Mouse (Mus musculus): ENCODE measurements around the gene Kdf1. TPM values are rescaled to one million over a fixed set of nuclear protein-coding genes. Genes with fewer than 3 reads are reported as not detected.

Gene Kdf1
- polyA plus RNA-seq, 1 experiment from 2014 or later: 0.57 TPM

DNA sequence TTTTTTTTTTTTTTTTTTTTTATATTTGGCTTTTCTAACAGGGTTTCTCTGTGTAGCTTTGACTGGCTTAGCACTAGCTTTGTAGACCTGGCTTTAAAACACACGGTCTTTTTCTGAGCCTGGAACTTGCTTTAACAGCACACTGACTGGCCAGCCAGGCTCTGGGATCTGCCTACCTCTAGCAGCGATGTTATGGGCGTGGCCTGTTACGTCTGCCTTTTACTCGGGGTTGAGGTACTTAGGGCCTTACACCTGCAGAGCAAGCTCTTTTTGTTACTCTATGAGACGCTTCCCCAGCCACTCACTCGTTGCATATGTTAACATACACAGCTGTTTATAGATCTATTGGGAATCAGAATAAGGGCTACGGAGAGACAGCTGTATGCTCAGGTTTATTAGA, 48.5 kb downstream of the Kdf1 start:
- Histone ChIP-seq H3K27me3 (no peaks in the 10 kb centered on the region), H3K4me1 (no peaks in the 10 kb centered on the region), H3K9me3 (peaks cover 7% of the 10 kb centered on the region; the same call in 1 of the 2 replicates), H3K4me2 (replicated peaks) (no peak overlapping the region), H3K27ac (replicated peaks) (no peak overlapping the region), H3K4me3 (no peak overlapping the region), H3K9ac (replicated peaks) (no peak overlapping the region), H3K36me3 (no peaks in the 10 kb centered on the region)
- no peak for ATAC-seq (ENCODE audit: low FRiP score, low read depth)
- 36% methylated on average over 8 of the region's 8 CpGs for WGBS

DNA sequence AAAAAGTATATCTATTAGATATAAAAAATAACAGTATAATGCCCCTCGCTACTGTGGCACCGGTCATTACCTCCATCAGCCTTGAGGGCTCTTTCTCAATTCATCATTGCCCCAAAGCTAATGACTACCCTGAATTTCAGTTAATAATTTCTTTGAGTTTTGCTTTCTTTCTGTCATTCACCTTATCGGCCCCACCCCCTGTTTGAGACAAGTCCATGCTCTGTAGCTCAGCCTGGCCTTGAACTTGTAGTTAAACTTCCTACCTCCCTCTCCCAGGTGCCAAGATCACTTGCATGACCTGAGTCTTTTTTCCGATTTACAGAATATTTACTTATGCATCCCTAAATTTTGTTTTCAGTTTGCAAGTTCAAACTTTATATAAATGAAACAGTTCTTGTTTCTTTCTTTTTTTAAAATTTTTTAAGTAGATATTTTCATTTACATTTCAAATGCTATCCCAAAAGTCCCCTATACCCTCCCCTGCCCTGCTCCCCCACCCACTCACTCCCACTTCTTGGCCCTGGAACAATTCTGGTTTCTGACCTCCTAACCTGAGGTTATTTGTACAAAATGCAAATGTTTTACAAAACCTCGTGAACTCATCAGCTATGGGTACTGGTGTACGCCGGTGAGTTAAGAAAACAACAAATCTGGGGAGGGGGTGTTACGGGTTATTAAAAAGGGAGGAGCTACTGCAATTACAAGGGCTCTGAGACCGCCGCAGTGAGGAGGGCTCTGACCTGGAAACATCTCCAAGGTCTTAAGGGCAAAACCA, 50.7 kb downstream of the Kdf1 start:
- 85% methylated on average over 10 of the region's 10 CpGs for WGBS
- H3K27ac ChIP-seq (replicated peaks): no peak overlapping the region
- H3K9me3 ChIP-seq: peaks cover under 1% of the 10 kb centered on the region; the same call in 1 of the 2 replicates
- H3K9ac ChIP-seq (replicated peaks): no peak overlapping the region
- H3K4me2 ChIP-seq (replicated peaks): no peak overlapping the region
- no peaks in the 10 kb centered on the region for H3K36me3 ChIP-seq
- peaks cover 3% of the 10 kb centered on the region; the same call in 1 of the 2 replicates for H3K4me1 ChIP-seq
- no peak for ATAC-seq (ENCODE audit: low FRiP score, low read depth)
- H3K4me3 ChIP-seq: no peak overlapping the region
- H3K27me3 ChIP-seq: no peaks in the 10 kb centered on the region

DNA sequence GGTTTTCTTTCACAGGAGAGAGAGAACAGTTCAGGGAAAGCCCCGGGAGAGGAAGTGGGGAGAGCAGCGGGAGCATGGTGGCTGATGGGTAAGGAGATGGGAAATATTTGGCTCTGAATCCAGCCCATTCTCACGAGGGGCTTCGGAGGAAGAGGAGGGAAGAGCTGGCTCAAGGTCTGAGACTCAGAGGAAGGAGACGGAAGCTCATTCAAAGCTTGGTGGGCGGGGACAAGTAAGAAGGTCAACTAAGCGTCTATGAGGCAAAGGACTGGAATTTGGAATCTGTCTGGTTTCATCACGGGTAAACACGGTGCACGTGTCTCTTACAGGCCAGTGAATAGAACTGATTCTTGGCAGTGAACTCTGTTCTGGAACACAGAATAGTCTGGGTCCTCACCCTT, 51.3 kb downstream of the Kdf1 start:
- WGBS: 66% methylated on average over 10 of the region's 10 CpGs
- Histone ChIP-seq H3K9ac (replicated peaks) (no peak overlapping the region), H3K4me1 (peaks cover 4% of the 10 kb centered on the region; the same call in 1 of the 2 replicates), H3K9me3 (no peaks in the 10 kb centered on the region), H3K4me2 (replicated peaks) (no peak overlapping the region), H3K27me3 (no peaks in the 10 kb centered on the region), H3K4me3 (no peak overlapping the region), H3K27ac (replicated peaks) (no peak overlapping the region), H3K36me3 (no peaks in the 10 kb centered on the region)
- no peak for ATAC-seq (ENCODE audit: low FRiP score, low read depth)

DNA sequence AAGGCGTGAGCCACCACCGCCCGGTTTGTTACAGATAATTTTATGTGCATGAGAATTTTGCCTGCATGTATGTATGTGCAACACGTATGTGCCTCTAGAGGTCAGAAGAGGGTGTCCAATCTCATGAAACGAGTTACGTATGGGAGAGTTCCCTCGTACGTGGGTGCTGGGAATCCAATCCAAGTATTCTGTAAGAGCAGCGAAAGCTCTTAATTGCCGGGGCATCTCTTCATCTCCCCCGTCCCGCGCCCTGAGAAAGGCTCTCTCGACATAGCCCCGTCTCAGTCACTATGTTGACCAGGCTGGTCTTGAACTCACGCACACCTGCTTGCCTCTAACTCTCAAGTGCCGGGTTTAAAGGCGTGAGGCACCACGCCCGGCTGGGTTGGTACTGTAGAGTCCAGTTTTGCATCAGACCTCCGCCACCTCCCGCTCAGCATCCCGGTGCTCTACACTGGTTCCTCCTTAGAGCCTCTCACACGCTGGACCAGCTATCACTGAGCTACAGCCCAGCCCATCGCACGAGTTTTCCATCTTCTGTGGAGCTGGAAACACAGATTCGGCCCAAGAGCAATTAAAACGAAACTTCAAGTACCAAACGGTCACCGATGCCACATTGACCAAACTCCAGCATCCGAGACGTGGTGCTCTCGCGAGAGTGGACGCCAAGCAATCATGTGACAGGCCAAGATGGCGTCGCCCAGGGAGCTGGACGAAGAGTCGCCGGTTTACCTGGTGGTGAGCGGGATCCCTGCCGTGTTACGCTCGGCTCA, 55.5 kb downstream of the Kdf1 start, which contains the start of gene Gpatch3:
Gpatch3 (plus strand) TSS at position 676 of the 773 bp plus-strand sequence.
- no peaks in the 10 kb centered on the region for H3K9me3 ChIP-seq
- H3K4me2 ChIP-seq (replicated peaks): peak within 1 kb of the TSS; percentile 92
- peak within 1 kb of the TSS; percentile 89 for H3K9ac ChIP-seq (replicated peaks)
- H3K4me3 ChIP-seq: peak within 1 kb of the TSS; percentile 97
- peaks cover 12% of the 10 kb centered on the region for H3K4me1 ChIP-seq
- WGBS: 7% methylated on average over 44 of the region's 44 CpGs
- peak; percentile 92 for ATAC-seq (ENCODE audit: low FRiP score, low read depth)
- H3K36me3 ChIP-seq: peaks cover 14% of the 10 kb centered on the region; the same call in 1 of the 2 replicates
- H3K27me3 ChIP-seq: no peaks in the 10 kb centered on the region
- peak within 1 kb of the TSS; percentile 90 for H3K27ac ChIP-seq (replicated peaks)

DNA sequence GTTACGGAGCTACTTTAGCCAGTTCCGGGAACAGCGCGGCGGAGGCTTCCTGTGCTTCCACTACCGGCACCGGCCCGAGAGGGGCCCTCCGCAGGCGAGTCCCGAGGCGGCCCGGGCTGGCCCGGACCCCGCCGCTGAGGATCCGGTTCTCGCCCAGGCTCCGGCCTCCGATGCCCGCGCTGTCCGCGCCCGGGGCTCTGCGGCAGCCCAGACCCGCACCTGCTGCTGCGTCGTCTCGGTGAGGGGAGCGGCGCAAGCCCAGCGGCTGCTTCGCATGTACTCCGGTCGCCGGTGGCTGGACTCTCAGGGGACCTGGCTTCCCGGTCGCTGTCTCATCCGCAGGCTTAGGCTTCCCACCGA, 56.1 kb downstream of the Kdf1 start:
- Histone ChIP-seq H3K27ac (replicated peaks) (peak overlapping the region; percentile 90), H3K4me2 (replicated peaks) (peak overlapping the region; percentile 92), H3K27me3 (no peaks in the 10 kb centered on the region), H3K9ac (replicated peaks) (peak overlapping the region; percentile 89), H3K9me3 (no peaks in the 10 kb centered on the region), H3K36me3 (peaks cover 17% of the 10 kb centered on the region; the same call in 1 of the 2 replicates), H3K4me1 (peaks cover 12% of the 10 kb centered on the region), H3K4me3 (peak overlapping the region; percentile 97)
- WGBS: under 1% methylated on average over 41 of the region's 41 CpGs
- peak; percentile 30; the same call in 1 of the 2 replicates for ATAC-seq (ENCODE audit: low FRiP score, low read depth)

DNA sequence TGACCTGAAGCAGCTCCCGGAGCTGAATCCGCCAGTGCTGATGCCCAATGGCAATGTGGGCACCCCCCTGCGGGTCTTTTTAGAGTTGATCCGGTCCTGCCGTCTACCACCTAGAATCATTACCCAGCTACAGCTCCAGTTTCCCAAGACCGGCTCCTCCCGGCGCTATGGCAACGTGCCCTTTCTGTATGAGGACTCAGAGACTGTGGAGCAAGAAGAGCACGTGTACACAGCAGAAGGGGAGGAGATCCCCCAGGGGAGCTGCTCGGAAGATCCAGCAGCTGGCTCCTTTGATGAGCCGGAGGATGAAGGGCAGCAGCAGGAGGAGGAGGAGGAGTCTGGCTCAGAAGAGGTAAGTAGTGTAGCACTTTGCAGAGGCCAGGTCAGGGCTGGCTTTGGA, 59.2 kb downstream of the Kdf1 start:
- H3K36me3 ChIP-seq: peaks cover 42% of the 10 kb centered on the region
- H3K27ac ChIP-seq (replicated peaks): no peak overlapping the region
- peaks cover 12% of the 10 kb centered on the region for H3K4me1 ChIP-seq
- H3K9me3 ChIP-seq: no peaks in the 10 kb centered on the region
- H3K4me2 ChIP-seq (replicated peaks): no peak overlapping the region
- no peak for ATAC-seq (ENCODE audit: low FRiP score, low read depth)
- WGBS: 66% methylated on average over 12 of the region's 12 CpGs
- no peak overlapping the region for H3K4me3 ChIP-seq
- H3K27me3 ChIP-seq: no peaks in the 10 kb centered on the region
- H3K9ac ChIP-seq (replicated peaks): no peak overlapping the region

Small RNA genes lying within 50 kb of the gene (microRNA-seq; reads per million reads assigned to microRNA genes)
- gene Gm23158: not detected

Other genes starting within 250 kb of the Kdf1 start
- 79.9 and 85.5 TPM in 2 replicates for gene Tmem222, start 241.2 kb upstream of the Kdf1 start, polyA plus RNA-seq (2016; fragmentation: Nextera tagmentation; extraction: Ambion mirVana)
- 24.2 and 26.1 TPM in 2 replicates for gene Wdtc1, start 165.5 kb upstream of the Kdf1 start, polyA plus RNA-seq (2016; fragmentation: Nextera tagmentation; extraction: Ambion mirVana)
- 9.0 and 9.2 TPM in 2 replicates for gene Slc9a1, start 149.3 kb upstream of the Kdf1 start, polyA plus RNA-seq (2016; fragmentation: Nextera tagmentation; extraction: Ambion mirVana)
- gene Tent5b, start 38.8 kb upstream of the Kdf1 start, polyA plus RNA-seq (2016; fragmentation: Nextera tagmentation; extraction: Ambion mirVana): 0.13 and 0.60 TPM in 2 replicates
- 1.9 and 2.3 TPM in 2 replicates for gene Trnp1, start 20.4 kb upstream of the Kdf1 start, polyA plus RNA-seq (2016; fragmentation: Nextera tagmentation; extraction: Ambion mirVana)
- gene Nudc, start 27.0 kb downstream of the Kdf1 start, polyA plus RNA-seq (2016; fragmentation: Nextera tagmentation; extraction: Ambion mirVana): 370 and 391 TPM in 2 replicates
- gene Nr0b2, start 34.4 kb downstream of the Kdf1 start, polyA plus RNA-seq (2016; fragmentation: Nextera tagmentation; extraction: Ambion mirVana): not detected in 2 replicates
- gene Gpatch3, start 55.8 kb downstream of the Kdf1 start, polyA plus RNA-seq (2016; fragmentation: Nextera tagmentation; extraction: Ambion mirVana): 10.9 and 11.5 TPM in 2 replicates
- gene Gpn2, start 65.4 kb downstream of the Kdf1 start, polyA plus RNA-seq (2016; fragmentation: Nextera tagmentation; extraction: Ambion mirVana): 23.0 and 25.3 TPM in 2 replicates
- 6.7 and 9.5 TPM in 2 replicates for gene Sfn, start 83.2 kb downstream of the Kdf1 start, polyA plus RNA-seq (2016; fragmentation: Nextera tagmentation; extraction: Ambion mirVana)
- 4.1 and 4.7 TPM in 2 replicates for gene Zdhhc18, start 131.2 kb downstream of the Kdf1 start, polyA plus RNA-seq (2016; fragmentation: Nextera tagmentation; extraction: Ambion mirVana)
- 18.3 and 19.1 TPM in 2 replicates for gene Pigv, start 153.7 kb downstream of the Kdf1 start, polyA plus RNA-seq (2016; fragmentation: Nextera tagmentation; extraction: Ambion mirVana)
- gene Arid1a, start 237.8 kb downstream of the Kdf1 start, polyA plus RNA-seq (2016; fragmentation: Nextera tagmentation; extraction: Ambion mirVana): 47.7 and 48.5 TPM in 2 replicates

Data from midbrain, embryonic 12.5 days (tissue).